Mouse (Mus musculus): ENCODE measurements around the gene Trmt61a. TPM values are rescaled to one million over a fixed set of nuclear protein-coding genes. Genes with fewer than 3 reads are reported as not detected.

Gene Trmt61a
- polyA plus RNA-seq, 1 experiment: 24.9 TPM

DNA sequence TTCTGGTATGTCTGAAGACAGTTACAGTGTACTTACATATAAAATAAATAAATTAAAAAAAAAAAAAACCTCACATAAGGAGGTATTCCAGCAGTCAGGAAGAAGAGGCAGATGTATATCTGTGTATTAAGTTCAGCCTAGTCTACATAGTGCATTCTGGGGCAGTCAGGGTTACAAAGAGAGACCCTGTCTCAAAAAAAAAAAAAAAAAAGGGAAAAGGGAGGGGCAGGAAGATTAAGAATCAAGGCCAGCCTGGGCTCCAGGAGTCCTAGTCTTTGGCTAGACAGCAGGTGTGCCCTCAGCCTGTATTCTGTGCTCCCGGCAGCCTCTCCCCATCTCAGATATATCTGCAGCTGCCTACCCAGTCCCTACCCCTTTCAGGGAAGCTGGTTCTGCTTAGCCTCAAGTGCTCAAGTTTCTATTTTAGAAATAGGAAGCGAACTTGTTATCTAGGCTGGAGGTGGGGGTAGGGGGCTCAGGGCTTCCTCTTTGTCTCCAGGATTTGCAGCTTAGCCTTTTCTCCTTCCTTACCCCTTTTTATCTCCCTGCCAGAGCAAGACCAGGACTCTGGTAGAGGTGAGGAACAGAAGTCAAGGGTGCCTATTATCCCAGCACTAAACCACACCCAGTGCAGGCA, 2.9 kb upstream of the Trmt61a start:
- Histone ChIP-seq H3K27ac (ENCODE audit: insufficient read depth, low read depth, low read length) (peak overlapping the region; percentile 96), H3K36me3 (ENCODE audit: control insufficient read depth, insufficient read depth, low read length) (peaks cover 5% of the 10 kb centered on the region; the same call in 1 of the 2 replicates), H3K4me1 (ENCODE audit: control insufficient read depth, insufficient read depth, insufficient read length, low read length) (peaks cover 45% of the 10 kb centered on the region), H3K27me3 (ENCODE audit: control insufficient read depth, insufficient read depth, low read length) (no peaks in the 10 kb centered on the region), H3K4me3 (ENCODE audit: low read depth, low read length) (no peak overlapping the region)
- 26% methylated on average over 2 of the region's 2 CpGs for WGBS
- TF ChIP-seq POLR2A (IDR thresholded peaks at IDR 0.05; ENCODE audit: low read depth, low read length) (no peak), CTCF (IDR thresholded peaks at IDR 0.05; ENCODE audit: extremely low read depth, insufficient read length, insufficient replicate concordance, low read depth, low read length) (no peak)

DNA sequence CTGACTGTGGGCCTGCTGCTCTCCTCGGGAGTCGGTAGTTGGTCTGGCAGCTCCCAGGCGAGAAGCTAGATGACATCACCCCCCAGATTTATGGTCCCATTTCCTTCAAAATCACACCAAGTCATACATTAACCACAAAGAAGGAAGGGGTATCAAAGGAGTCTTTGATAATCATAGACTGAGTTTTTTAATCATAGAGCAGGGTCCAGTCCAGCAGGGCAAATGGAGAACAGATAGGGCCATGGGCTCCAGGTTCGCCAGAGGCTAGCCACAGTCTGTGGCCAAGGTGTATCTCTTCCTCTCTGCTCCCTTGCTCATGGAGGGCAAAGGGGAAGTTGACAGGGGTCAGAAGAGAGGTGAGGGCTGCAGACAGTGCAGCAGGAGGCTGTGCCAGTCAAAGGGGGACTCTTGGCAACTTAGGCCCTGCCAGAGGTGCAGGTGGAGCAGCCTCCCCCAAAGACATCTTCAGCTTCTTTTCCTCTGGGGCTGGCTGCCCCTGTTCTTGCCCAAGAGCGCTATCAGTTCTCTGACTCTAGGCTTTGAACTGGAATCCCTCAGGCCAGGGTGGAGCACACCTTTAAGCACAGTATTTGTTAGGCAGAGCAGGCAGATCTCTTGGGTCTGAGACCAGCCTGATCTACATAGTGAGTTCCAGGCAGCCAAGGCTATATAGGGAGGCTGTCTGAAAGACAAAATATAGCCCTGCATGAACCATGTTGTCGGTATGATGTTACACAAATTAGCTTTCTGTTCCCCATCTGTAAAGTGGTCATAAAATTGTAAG, 1.9 kb upstream of the Trmt61a start:
- H3K4me1 ChIP-seq (ENCODE audit: control insufficient read depth, insufficient read depth, insufficient read length, low read length): peaks cover 39% of the 10 kb centered on the region
- no peak overlapping the region for H3K4me3 ChIP-seq (ENCODE audit: low read depth, low read length)
- H3K27ac ChIP-seq (ENCODE audit: insufficient read depth, low read depth, low read length): peak overlapping the region; percentile 97
- no peak; the same call in 1 of the 2 replicates for TF ChIP-seq POLR2A (IDR thresholded peaks at IDR 0.05; ENCODE audit: low read depth, low read length)
- TF ChIP-seq CTCF (IDR thresholded peaks at IDR 0.05; ENCODE audit: extremely low read depth, insufficient read length, insufficient replicate concordance, low read depth, low read length): no peak
- peaks cover 4% of the 10 kb centered on the region; the same call in 1 of the 2 replicates for H3K36me3 ChIP-seq (ENCODE audit: control insufficient read depth, insufficient read depth, low read length)
- WGBS: 23% methylated on average over 6 of the region's 6 CpGs
- no peaks in the 10 kb centered on the region for H3K27me3 ChIP-seq (ENCODE audit: control insufficient read depth, insufficient read depth, low read length)

DNA sequence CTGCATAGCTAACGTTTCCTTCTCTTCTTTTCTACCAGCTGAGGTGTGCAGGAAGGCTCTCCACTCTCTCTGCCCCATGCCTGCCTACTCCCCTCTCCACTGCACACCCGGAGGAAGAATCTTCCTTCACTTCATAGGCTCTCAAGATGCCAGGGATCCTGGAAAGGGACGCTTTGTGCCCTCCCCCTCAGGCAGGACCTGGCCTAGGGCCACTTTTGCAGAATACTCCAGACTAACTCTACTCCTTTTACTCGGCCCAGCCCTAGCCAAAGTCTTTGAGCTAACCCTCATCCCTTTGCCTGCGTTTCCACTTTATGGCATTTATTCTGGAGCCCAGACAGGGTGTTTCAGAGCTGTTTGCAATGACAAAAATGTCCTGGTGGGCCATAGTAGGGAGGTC, 484 bp upstream of the Trmt61a start:
- 6% methylated on average over 5 of the region's 5 CpGs for WGBS
- no peak for TF ChIP-seq POLR2A (IDR thresholded peaks at IDR 0.05; ENCODE audit: low read depth, low read length)
- TF ChIP-seq CTCF (IDR thresholded peaks at IDR 0.05; ENCODE audit: extremely low read depth, insufficient read length, insufficient replicate concordance, low read depth, low read length): no peak
- Histone ChIP-seq H3K27ac (ENCODE audit: insufficient read depth, low read depth, low read length) (peak overlapping the region; percentile 97), H3K4me3 (ENCODE audit: low read depth, low read length) (peak overlapping the region; percentile 88), H3K36me3 (ENCODE audit: control insufficient read depth, insufficient read depth, low read length) (peaks cover 7% of the 10 kb centered on the region), H3K4me1 (ENCODE audit: control insufficient read depth, insufficient read depth, insufficient read length, low read length) (peaks cover 34% of the 10 kb centered on the region), H3K27me3 (ENCODE audit: control insufficient read depth, insufficient read depth, low read length) (no peaks in the 10 kb centered on the region)

DNA sequence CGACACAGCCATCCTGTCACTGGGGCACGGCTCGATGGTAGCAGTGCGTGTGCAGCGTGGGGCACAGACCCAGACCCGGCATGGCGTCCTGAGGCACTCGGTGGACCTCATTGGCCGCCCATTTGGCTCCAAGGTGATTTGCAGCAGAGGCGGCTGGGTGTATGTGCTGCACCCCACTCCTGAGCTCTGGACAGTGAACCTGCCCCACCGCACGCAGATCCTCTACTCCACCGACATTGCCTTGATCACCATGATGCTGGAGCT, 697 bp downstream of the Trmt61a start:
- Histone ChIP-seq H3K27me3 (ENCODE audit: control insufficient read depth, insufficient read depth, low read length) (no peaks in the 10 kb centered on the region), H3K27ac (ENCODE audit: insufficient read depth, low read depth, low read length) (no peak overlapping the region), H3K36me3 (ENCODE audit: control insufficient read depth, insufficient read depth, low read length) (peaks cover 11% of the 10 kb centered on the region), H3K4me3 (ENCODE audit: low read depth, low read length) (peak overlapping the region; percentile 88), H3K4me1 (ENCODE audit: control insufficient read depth, insufficient read depth, insufficient read length, low read length) (peaks cover 31% of the 10 kb centered on the region)
- 2% methylated on average over 13 of the region's 13 CpGs for WGBS
- TF ChIP-seq POLR2A (IDR thresholded peaks at IDR 0.05; ENCODE audit: low read depth, low read length) (no peak), CTCF (IDR thresholded peaks at IDR 0.05; ENCODE audit: extremely low read depth, insufficient read length, insufficient replicate concordance, low read depth, low read length) (no peak)

- WGBS: 24% methylated on average over 7 of the region's 7 CpGs
- TF ChIP-seq POLR2A (IDR thresholded peaks at IDR 0.05; ENCODE audit: low read depth, low read length) (no peak), CTCF (IDR thresholded peaks at IDR 0.05; ENCODE audit: extremely low read depth, insufficient read length, insufficient replicate concordance, low read depth, low read length) (no peak)
- Histone ChIP-seq H3K27ac (ENCODE audit: insufficient read depth, low read depth, low read length) (no peak overlapping the region), H3K4me1 (ENCODE audit: control insufficient read depth, insufficient read depth, insufficient read length, low read length) (peaks cover 31% of the 10 kb centered on the region), H3K4me3 (ENCODE audit: low read depth, low read length) (peak overlapping the region; percentile 88), H3K36me3 (ENCODE audit: control insufficient read depth, insufficient read depth, low read length) (peaks cover 11% of the 10 kb centered on the region), H3K27me3 (ENCODE audit: control insufficient read depth, insufficient read depth, low read length) (no peaks in the 10 kb centered on the region)
Observed at GRCm38 (mm10) chr12:111678997-111679396, 1.1 kb downstream of the Trmt61a start.

GRCm38 (mm10) chr12:111680661-111681060, 2.8 kb downstream of the Trmt61a start:
- H3K27ac ChIP-seq (ENCODE audit: insufficient read depth, low read depth, low read length): peak overlapping the region; percentile 56; the same call in 1 of the 2 replicates
- TF ChIP-seq CTCF (IDR thresholded peaks at IDR 0.05; ENCODE audit: extremely low read depth, insufficient read length, insufficient replicate concordance, low read depth, low read length) (no peak), POLR2A (IDR thresholded peaks at IDR 0.05; ENCODE audit: low read depth, low read length) (no peak)

GRCm38 (mm10) chr12:111681305-111681704, 3.4 kb downstream of the Trmt61a start:
- no peaks in the 10 kb centered on the region for H3K27me3 ChIP-seq (ENCODE audit: control insufficient read depth, insufficient read depth, low read length)
- H3K4me1 ChIP-seq (ENCODE audit: control insufficient read depth, insufficient read depth, insufficient read length, low read length): peaks cover 22% of the 10 kb centered on the region
- peak overlapping the region; percentile 79 for H3K27ac ChIP-seq (ENCODE audit: insufficient read depth, low read depth, low read length)
- no peak overlapping the region for H3K4me3 ChIP-seq (ENCODE audit: low read depth, low read length)
- no peak for TF ChIP-seq CTCF (IDR thresholded peaks at IDR 0.05; ENCODE audit: extremely low read depth, insufficient read length, insufficient replicate concordance, low read depth, low read length)
- TF ChIP-seq POLR2A (IDR thresholded peaks at IDR 0.05; ENCODE audit: low read depth, low read length): peak; percentile 14; the same call in 1 of the 2 replicates
- WGBS: 78% methylated on average over 8 of the region's 8 CpGs
- peaks cover 11% of the 10 kb centered on the region for H3K36me3 ChIP-seq (ENCODE audit: control insufficient read depth, insufficient read depth, low read length)

More at GRCm38 (mm10) chr12:111680661-111681060, 2.8 kb downstream of the Trmt61a start:
- WGBS: 91% methylated on average over 13 of the region's 13 CpGs
- Histone ChIP-seq H3K4me1 (ENCODE audit: control insufficient read depth, insufficient read depth, insufficient read length, low read length) (peaks cover 26% of the 10 kb centered on the region), H3K4me3 (ENCODE audit: low read depth, low read length) (no peak overlapping the region), H3K36me3 (ENCODE audit: control insufficient read depth, insufficient read depth, low read length) (peaks cover 11% of the 10 kb centered on the region), H3K27me3 (ENCODE audit: control insufficient read depth, insufficient read depth, low read length) (no peaks in the 10 kb centered on the region)
